Mouse (Mus musculus) neural tube, embryonic 13.5 days (tissue): ENCODE data around the gene Calml3. TPM values are rescaled to one million over a fixed set of nuclear protein-coding genes. Genes with fewer than 3 reads are reported as not detected.
A peak's percentile ranks its signal among the peaks of the same experiment; 100 is the strongest.

Experiments used
- ATAC-seq: fragments of 200-750 bp; cut with Nextera tagmentation; 2 replicates; pipeline ENCODE4 v1.8.0; 2017; ENCODE audit warnings: low read depth, mild to moderate bottlenecking, moderate TSS enrichment, moderate library complexity
- H3K27ac ChIP-seq: fragments of 300-500 bp; sonication (generic); replicated peaks from 2 replicates; pipeline ENCODE4 v1.5.1; 2015; ENCODE audit warnings: moderate library complexity, mild to moderate bottlenecking, inconsistent platforms
- H3K27me3 ChIP-seq: fragments of 300-500 bp; sonication (generic); 2 replicates; pipeline ENCODE4 v1.6.1; 2015; ENCODE audit warnings: mild to moderate bottlenecking, inconsistent platforms
- H3K36me3 ChIP-seq: fragments of 300-500 bp; sonication (generic); 2 replicates; pipeline ENCODE4 v1.6.1; 2015; ENCODE audit warnings: mild to moderate bottlenecking, inconsistent platforms
- H3K4me1 ChIP-seq: fragments of 300-500 bp; sonication (generic); replicated peaks from 2 replicates; pipeline ENCODE4 v1.6.1; 2015; ENCODE audit warnings: inconsistent platforms
- H3K4me2 ChIP-seq: fragments of 300-500 bp; sonication (generic); 2 replicates; pipeline ENCODE4 v1.6.1; 2015; ENCODE audit warnings: inconsistent platforms, mild to moderate bottlenecking, moderate library complexity
- H3K4me3 ChIP-seq: fragments of 300-500 bp; sonication (generic); 2 replicates; pipeline ENCODE4 v1.5.1; 2015; ENCODE audit warnings: mild to moderate bottlenecking, inconsistent platforms
- H3K9ac ChIP-seq: fragments of 300-500 bp; sonication (generic); 2 replicates; pipeline ENCODE4 v1.6.1; 2015; ENCODE audit warnings: moderate library complexity, mild to moderate bottlenecking, inconsistent platforms
- H3K9me3 ChIP-seq: fragments of 300-500 bp; sonication (generic); 2 replicates; pipeline ENCODE4 v1.6.1; 2016; ENCODE audit warnings: inconsistent platforms
- WGBS: fragments of 180-500 bp; shearing (Covaris S2); methylation state at CpG from one replicate; pipeline ENCODE4 v1.1.7; 2015; 5-methylcytosine and 5-hydroxymethylcytosine counted together
- polyA plus RNA-seq: library from polyadenylated mRNA; unstranded; fragments of >200 nt; fragmentation: Nextera tagmentation; extraction: Ambion mirVana; gene quantifications from 2 replicates; pipeline ENCODE4 v1.2.1, GENCODE M21; 2015

Gene Calml3
- polyA plus RNA-seq, 1 experiment from 2014 or later, result not detected

GRCm38 (mm10) chr13:3805638-3806037, 1.5 kb upstream of the Calml3 start:
- WGBS, result 73% methylated on average over 5 of the region's 5 CpGs
- H3K4me3 ChIP-seq, result no peak overlapping the region
- no peak overlapping the region for H3K27ac ChIP-seq
- H3K9me3 ChIP-seq, result no peaks in the 10 kb centered on the region
- H3K9ac ChIP-seq, result no peak overlapping the region
- H3K4me2 ChIP-seq, result no peak overlapping the region
- H3K27me3 ChIP-seq, result no peaks in the 10 kb centered on the region
- no peak for ATAC-seq
- H3K36me3 ChIP-seq, result no peaks in the 10 kb centered on the region
- no peaks in the 10 kb centered on the region for H3K4me1 ChIP-seq

- 67% methylated on average over 2 of the region's 2 CpGs for WGBS
- no peak for ATAC-seq
- H3K36me3 ChIP-seq, result no peaks in the 10 kb centered on the region
- H3K4me3 ChIP-seq, result no peak overlapping the region
- H3K9me3 ChIP-seq, result no peaks in the 10 kb centered on the region
- no peaks in the 10 kb centered on the region for H3K4me1 ChIP-seq
- no peak overlapping the region for H3K27ac ChIP-seq
- no peaks in the 10 kb centered on the region for H3K27me3 ChIP-seq
- no peak overlapping the region for H3K4me2 ChIP-seq
- no peak overlapping the region for H3K9ac ChIP-seq
Measured at GRCm38 (mm10) chr13:3805132-3805531, 1.0 kb upstream of the Calml3 start.

- Histone ChIP-seq H3K4me1 (no peaks in the 10 kb centered on the region), H3K36me3 (no peaks in the 10 kb centered on the region), H3K9ac (no peak overlapping the region), H3K4me2 (no peak overlapping the region), H3K4me3 (no peak overlapping the region), H3K9me3 (no peaks in the 10 kb centered on the region), H3K27me3 (no peaks in the 10 kb centered on the region), H3K27ac (no peak overlapping the region)
- WGBS, result 65% methylated on average over 3 of the region's 3 CpGs
- no peak for ATAC-seq
Measured at GRCm38 (mm10) chr13:3799386-3799785, 4.7 kb downstream of the Calml3 start.

- Histone ChIP-seq H3K27ac (no peak overlapping the region), H3K36me3 (no peaks in the 10 kb centered on the region)
- ATAC-seq, result no peak
Measured at GRCm38 (mm10) chr13:3798751-3799150, 5.4 kb downstream of the Calml3 start.

GRCm38 (mm10) chr13:3796649-3797048, 7.5 kb downstream of the Calml3 start:
- H3K9me3 ChIP-seq, result no peaks in the 10 kb centered on the region
- H3K4me2 ChIP-seq, result no peak overlapping the region
- H3K36me3 ChIP-seq, result no peaks in the 10 kb centered on the region
- no peak for ATAC-seq
- no peak overlapping the region for H3K9ac ChIP-seq
- no peaks in the 10 kb centered on the region for H3K27me3 ChIP-seq
- no peaks in the 10 kb centered on the region for H3K4me1 ChIP-seq
- 91% methylated on average over 4 of the region's 4 CpGs for WGBS
- no peak overlapping the region for H3K4me3 ChIP-seq
- no peak overlapping the region for H3K27ac ChIP-seq

More at GRCm38 (mm10) chr13:3798751-3799150, 5.4 kb downstream of the Calml3 start:
- no peak overlapping the region for H3K4me2 ChIP-seq
- H3K4me3 ChIP-seq, result no peak overlapping the region
- no peaks in the 10 kb centered on the region for H3K4me1 ChIP-seq
- no peak overlapping the region for H3K9ac ChIP-seq
- no peaks in the 10 kb centered on the region for H3K27me3 ChIP-seq
- no peaks in the 10 kb centered on the region for H3K9me3 ChIP-seq

GRCm38 (mm10) chr13:3789531-3789930, 14.6 kb downstream of the Calml3 start:
- Histone ChIP-seq H3K4me3 (no peak overlapping the region), H3K27ac (no peak overlapping the region), H3K9me3 (no peaks in the 10 kb centered on the region), H3K4me2 (no peak overlapping the region), H3K4me1 (no peaks in the 10 kb centered on the region), H3K36me3 (no peaks in the 10 kb centered on the region), H3K9ac (no peak overlapping the region), H3K27me3 (no peaks in the 10 kb centered on the region)
- 69% methylated on average over 2 of the region's 2 CpGs for WGBS
- ATAC-seq, result no peak

- Histone ChIP-seq H3K9ac (no peak overlapping the region), H3K27ac (no peak overlapping the region), H3K4me1 (no peaks in the 10 kb centered on the region), H3K36me3 (no peaks in the 10 kb centered on the region), H3K27me3 (no peaks in the 10 kb centered on the region), H3K9me3 (no peaks in the 10 kb centered on the region), H3K4me2 (no peak overlapping the region), H3K4me3 (no peak overlapping the region)
- ATAC-seq, result no peak
- WGBS, result 95% methylated on average over 2 of the region's 2 CpGs
Measured at GRCm38 (mm10) chr13:3788588-3788987, 15.5 kb downstream of the Calml3 start.

GRCm38 (mm10) chr13:3787644-3788043, 16.5 kb downstream of the Calml3 start:
- no peak for ATAC-seq
- H3K9ac ChIP-seq, result no peak overlapping the region
- H3K4me1 ChIP-seq, result no peaks in the 10 kb centered on the region
- no peak overlapping the region for H3K4me2 ChIP-seq
- WGBS, result 96% methylated on average over 3 of the region's 3 CpGs
- no peaks in the 10 kb centered on the region for H3K27me3 ChIP-seq
- H3K9me3 ChIP-seq, result no peaks in the 10 kb centered on the region
- no peak overlapping the region for H3K27ac ChIP-seq
- no peak overlapping the region for H3K4me3 ChIP-seq
- H3K36me3 ChIP-seq, result no peaks in the 10 kb centered on the region

- H3K4me1 ChIP-seq, result no peaks in the 10 kb centered on the region
- H3K27ac ChIP-seq, result no peak overlapping the region
- H3K9ac ChIP-seq, result no peak overlapping the region
- WGBS, result 69% methylated on average over 4 of the region's 4 CpGs
- H3K4me3 ChIP-seq, result no peak overlapping the region
- H3K9me3 ChIP-seq, result no peaks in the 10 kb centered on the region
- H3K36me3 ChIP-seq, result no peaks in the 10 kb centered on the region
- ATAC-seq, result no peak
- H3K27me3 ChIP-seq, result no peaks in the 10 kb centered on the region
- no peak overlapping the region for H3K4me2 ChIP-seq
Measured at GRCm38 (mm10) chr13:3787102-3787501, 17.0 kb downstream of the Calml3 start.

- Histone ChIP-seq H3K4me2 (no peak overlapping the region), H3K9ac (no peak overlapping the region), H3K4me3 (no peak overlapping the region), H3K4me1 (no peaks in the 10 kb centered on the region), H3K27ac (no peak overlapping the region), H3K9me3 (no peaks in the 10 kb centered on the region), H3K27me3 (no peaks in the 10 kb centered on the region), H3K36me3 (no peaks in the 10 kb centered on the region)
- WGBS, result 88% methylated on average over 2 of the region's 2 CpGs
- no peak for ATAC-seq
Measured at GRCm38 (mm10) chr13:3783621-3784020, 20.5 kb downstream of the Calml3 start.

- no peaks in the 10 kb centered on the region for H3K4me1 ChIP-seq
- H3K27ac ChIP-seq, result no peak overlapping the region
- no peaks in the 10 kb centered on the region for H3K36me3 ChIP-seq
- H3K4me2 ChIP-seq, result no peak overlapping the region
- H3K9ac ChIP-seq, result no peak overlapping the region
- no peaks in the 10 kb centered on the region for H3K9me3 ChIP-seq
- WGBS, result 7% methylated on average over 2 of the region's 2 CpGs
- peak; percentile 59 for ATAC-seq
- H3K27me3 ChIP-seq, result no peaks in the 10 kb centered on the region
- H3K4me3 ChIP-seq, result no peak overlapping the region
Measured at GRCm38 (mm10) chr13:3782499-3782898, 21.6 kb downstream of the Calml3 start.

GRCm38 (mm10) chr13:3779575-3780226, 24.4 kb downstream of the Calml3 start:
- ATAC-seq, result no peak
- Histone ChIP-seq H3K36me3 (no peaks in the 10 kb centered on the region), H3K4me3 (no peak overlapping the region), H3K9me3 (no peaks in the 10 kb centered on the region), H3K27me3 (no peaks in the 10 kb centered on the region), H3K4me2 (no peak overlapping the region), H3K4me1 (no peaks in the 10 kb centered on the region), H3K27ac (no peak overlapping the region), H3K9ac (no peak overlapping the region)
- 89% methylated on average over 8 of the region's 8 CpGs for WGBS

- H3K27me3 ChIP-seq, result no peaks in the 10 kb centered on the region
- H3K4me1 ChIP-seq, result no peaks in the 10 kb centered on the region
- no peaks in the 10 kb centered on the region for H3K36me3 ChIP-seq
- no peak overlapping the region for H3K4me3 ChIP-seq
- WGBS, result 81% methylated on average over 4 of the region's 4 CpGs
- H3K4me2 ChIP-seq, result no peak overlapping the region
- H3K27ac ChIP-seq, result no peak overlapping the region
- H3K9me3 ChIP-seq, result no peaks in the 10 kb centered on the region
- no peak overlapping the region for H3K9ac ChIP-seq
- no peak for ATAC-seq
Measured at GRCm38 (mm10) chr13:3778591-3779364, 25.3 kb downstream of the Calml3 start.
